Mouse (Mus musculus) embryonic facial prominence, embryonic 11.5 days (tissue): Measurements from ENCODE around the gene Tnfaip3. TPM values are rescaled to one million over a fixed set of nuclear protein-coding genes. Genes with fewer than 3 reads are reported as not detected.

Experiments
- ATAC-seq: fragments of 200-750 bp; cut with Nextera tagmentation; replicated peaks from 2 replicates; pipeline ENCODE4 v1.8.0; 2017; ENCODE audit warnings: low read depth; ENCODE audit not compliant: insufficient number of reproducible peaks, low FRiP score, low TSS enrichment
- DNase-seq: peaks from one replicate; pipeline ENCODE4 v3.0.0-alpha.2; 2015; ENCODE audit warnings: low spot score
- H3K27ac ChIP-seq: fragments of 300-500 bp; sonication (generic); replicated peaks from 2 replicates; pipeline ENCODE4 v1.5.1; 2014; ENCODE audit warnings: mild to moderate bottlenecking, low read depth, low read length, control low read depth
- H3K27me3 ChIP-seq: fragments of 300-500 bp; sonication (generic); 2 replicates; pipeline ENCODE4 v1.6.1; 2014; ENCODE audit warnings: mild to moderate bottlenecking, low read length, moderate library complexity, mixed read lengths; ENCODE audit not compliant: control insufficient read depth, insufficient read depth
- H3K36me3 ChIP-seq: fragments of 300-500 bp; sonication (generic); replicated peaks from 2 replicates; pipeline ENCODE4 v1.6.1; 2014; ENCODE audit warnings: low read depth, mild to moderate bottlenecking, low read length, moderate library complexity, mixed read lengths; ENCODE audit not compliant: control insufficient read depth, insufficient read depth
- H3K4me1 ChIP-seq: fragments of 300-500 bp; sonication (generic); 2 replicates; pipeline ENCODE4 v1.6.1; 2014; ENCODE audit warnings: low read length, mixed read lengths; ENCODE audit not compliant: control insufficient read depth, insufficient read depth
- H3K4me2 ChIP-seq: fragments of 300-500 bp; sonication (generic); 2 replicates; pipeline ENCODE4 v1.6.1; 2014; ENCODE audit warnings: low read depth, mild to moderate bottlenecking, control low read depth, low read length, moderate library complexity
- H3K4me3 ChIP-seq: fragments of 300-500 bp; sonication (generic); 2 replicates; pipeline ENCODE4 v1.5.1; 2014; ENCODE audit warnings: low read depth, low read length, control low read depth
- H3K9ac ChIP-seq: fragments of 300-500 bp; sonication (generic); replicated peaks from 2 replicates; pipeline ENCODE4 v1.6.1; 2014; ENCODE audit warnings: mild to moderate bottlenecking, control low read depth, low read length
- H3K9me3 ChIP-seq: fragments of 300-500 bp; sonication (generic); replicated peaks from 2 replicates; pipeline ENCODE4 v1.6.1; 2016; ENCODE audit warnings: mild to moderate bottlenecking, low read length, inconsistent platforms, mixed read lengths; ENCODE audit not compliant: control insufficient read depth
- WGBS: fragments of 180-500 bp; shearing (Covaris S2); extraction: QIAGEN DNeasy Blood & Tissue Kit; methylation state at CpG from one replicate; pipeline ENCODE4 v1.1.7; 2014; 5-methylcytosine and 5-hydroxymethylcytosine counted together
- polyA plus RNA-seq: library from polyadenylated mRNA; unstranded; fragments of >200 nt; fragmentation: Nextera tagmentation; extraction: Ambion mirVana; gene quantifications from 2 replicates; pipeline ENCODE4 v1.2.1, GENCODE M21; 2014

Gene Tnfaip3
- polyA plus RNA-seq, 1 experiment from 2014 or later, result 2.2 TPM

DNA sequence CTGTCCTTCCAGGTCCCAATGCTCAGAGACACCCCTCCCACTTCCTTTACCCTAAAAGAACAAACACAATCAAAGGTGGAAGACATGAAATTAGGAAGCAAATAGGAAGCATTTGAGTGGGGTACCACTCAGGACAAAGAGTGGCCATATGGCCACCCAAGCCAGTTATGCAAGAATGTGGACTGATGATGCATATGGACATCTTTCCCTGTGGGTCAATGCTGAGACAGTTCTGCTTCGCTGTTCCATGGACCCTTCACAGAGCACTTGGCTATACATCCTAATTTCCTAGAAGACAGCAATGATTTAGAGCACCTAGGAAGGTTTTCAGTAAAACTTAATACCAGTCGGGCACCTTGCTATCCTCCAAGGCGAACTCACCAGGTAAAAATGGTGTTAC is 2.8 kb downstream of the Tnfaip3 start:
- no peak overlapping the region for H3K9ac ChIP-seq
- H3K4me1 ChIP-seq, result no peaks in the 10 kb centered on the region
- H3K27ac ChIP-seq, result no peak overlapping the region
- no peaks in the 10 kb centered on the region for H3K27me3 ChIP-seq
- no peaks in the 10 kb centered on the region for H3K9me3 ChIP-seq
- ATAC-seq, result no peak
- WGBS, result 89% methylated on average over 3 of the region's 3 CpGs
- H3K4me2 ChIP-seq, result no peak overlapping the region
- no peaks in the 10 kb centered on the region; the same call in 1 of the 2 replicates for H3K36me3 ChIP-seq
- DNase-seq, result no peak
- H3K4me3 ChIP-seq, result no peak overlapping the region

DNA sequence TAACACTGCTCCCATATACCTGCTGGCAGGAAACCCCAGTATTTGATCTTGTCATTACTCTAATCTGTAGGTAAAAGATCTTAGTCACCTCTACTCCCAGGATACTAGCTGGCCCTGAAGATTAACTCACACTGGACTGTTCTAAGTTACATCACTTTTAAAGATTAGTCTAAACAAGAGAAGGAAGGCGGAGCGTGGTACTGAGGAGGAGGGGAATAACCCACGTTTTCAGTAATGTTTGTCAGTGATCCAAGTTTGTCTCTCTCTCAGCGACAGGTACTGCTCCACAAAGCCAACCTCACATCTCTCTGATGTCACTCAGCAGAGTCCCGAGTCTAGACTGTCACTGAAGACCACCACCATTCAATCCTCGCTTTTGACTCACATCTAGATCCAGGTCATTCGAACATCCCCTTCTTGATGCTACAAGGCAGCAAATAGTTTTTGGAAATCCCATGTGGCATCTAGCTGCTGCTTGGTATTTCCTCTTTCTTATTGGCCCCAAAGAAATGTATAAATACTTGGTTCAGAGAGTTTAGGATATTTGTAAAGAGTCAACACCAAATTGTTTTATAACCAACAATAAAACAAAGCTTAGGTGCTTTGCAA is 3.5 kb downstream of the Tnfaip3 start:
- Histone ChIP-seq H3K27me3 (no peaks in the 10 kb centered on the region), H3K4me2 (no peak overlapping the region), H3K9ac (no peak overlapping the region), H3K4me3 (no peak overlapping the region), H3K9me3 (no peaks in the 10 kb centered on the region), H3K27ac (no peak overlapping the region), H3K36me3 (no peaks in the 10 kb centered on the region; the same call in 1 of the 2 replicates), H3K4me1 (no peaks in the 10 kb centered on the region)
- DNase-seq (no peak), ATAC-seq (no peak)
- 80% methylated on average over 7 of the region's 7 CpGs for WGBS

DNA sequence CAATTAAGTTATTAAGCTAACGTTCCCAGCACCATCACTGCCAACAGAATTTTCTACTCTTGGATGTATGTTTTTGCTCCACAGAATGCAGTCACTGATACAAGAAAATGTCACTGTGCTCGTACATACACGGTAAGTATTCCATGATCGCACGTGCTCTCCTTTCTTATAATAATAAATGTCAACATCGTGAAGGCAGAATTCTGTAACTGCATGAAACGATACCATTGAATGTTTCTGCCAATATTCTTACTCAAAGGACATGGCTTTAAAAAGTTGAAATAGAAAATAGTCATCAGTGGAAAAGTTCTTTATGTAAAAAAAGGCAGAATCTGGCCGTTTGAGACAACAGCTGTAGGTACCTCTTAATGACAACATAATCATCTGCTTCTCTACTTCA is 5.0 kb downstream of the Tnfaip3 start:
- Histone ChIP-seq H3K36me3 (no peaks in the 10 kb centered on the region; the same call in 1 of the 2 replicates), H3K9me3 (no peaks in the 10 kb centered on the region), H3K27ac (no peak overlapping the region), H3K9ac (no peak overlapping the region), H3K4me1 (no peaks in the 10 kb centered on the region), H3K4me2 (no peak overlapping the region), H3K27me3 (no peaks in the 10 kb centered on the region), H3K4me3 (no peak overlapping the region)
- ATAC-seq (no peak), DNase-seq (no peak)
- 86% methylated on average over 8 of the region's 8 CpGs for WGBS

DNA sequence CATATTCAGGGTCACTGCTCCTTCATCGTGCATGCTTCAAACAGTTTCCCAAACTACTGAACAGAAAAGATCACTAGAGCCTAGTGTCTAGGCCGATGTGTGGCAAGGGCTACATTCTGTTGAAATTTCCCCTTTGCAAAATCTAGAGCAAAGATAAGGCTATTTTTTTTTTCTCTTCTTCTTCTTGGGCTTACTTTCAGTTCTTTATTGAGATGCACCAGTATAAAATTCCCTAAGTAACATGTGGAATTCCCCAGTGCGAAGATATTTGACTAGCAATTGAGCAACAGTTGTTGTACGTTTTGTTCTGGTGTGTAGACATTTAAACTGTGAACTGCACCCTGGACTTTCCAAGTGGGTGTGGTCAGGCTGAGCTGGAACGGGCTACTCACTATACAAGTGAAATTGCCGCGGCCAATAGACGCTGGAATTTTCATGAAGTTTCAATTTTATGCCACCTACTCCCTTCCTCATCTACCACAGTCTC is 6.2 kb downstream of the Tnfaip3 start:
- Histone ChIP-seq H3K27me3 (no peaks in the 10 kb centered on the region), H3K27ac (no peak overlapping the region), H3K4me1 (no peaks in the 10 kb centered on the region), H3K4me2 (no peak overlapping the region), H3K9ac (no peak overlapping the region), H3K9me3 (no peaks in the 10 kb centered on the region), H3K4me3 (no peak overlapping the region), H3K36me3 (no peaks in the 10 kb centered on the region; the same call in 1 of the 2 replicates)
- ATAC-seq (no peak), DNase-seq (no peak)
- 79% methylated on average over 8 of the region's 8 CpGs for WGBS

DNA sequence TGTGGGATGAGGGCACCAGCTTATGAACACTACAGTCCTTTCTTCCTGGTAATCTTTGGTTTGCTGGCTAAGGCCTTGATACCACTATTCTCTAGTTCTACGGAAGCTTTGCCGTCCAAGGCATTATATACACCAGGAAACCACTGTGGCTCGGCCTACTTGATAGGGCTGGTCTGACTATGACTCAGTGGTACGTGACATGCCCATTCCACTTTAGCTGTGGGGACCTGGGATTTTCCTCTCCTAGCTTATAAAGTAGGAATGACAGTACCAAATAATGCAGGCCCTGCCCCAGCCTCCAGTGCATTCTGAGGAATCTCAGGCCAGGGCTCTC is 6.9 kb downstream of the Tnfaip3 start:
- H3K4me1 ChIP-seq, result no peaks in the 10 kb centered on the region
- no peak for ATAC-seq
- no peak overlapping the region for H3K9ac ChIP-seq
- WGBS, result 96% methylated on average over 4 of the region's 4 CpGs
- DNase-seq, result no peak
- no peaks in the 10 kb centered on the region for H3K27me3 ChIP-seq
- no peak overlapping the region for H3K4me2 ChIP-seq
- no peaks in the 10 kb centered on the region; the same call in 1 of the 2 replicates for H3K36me3 ChIP-seq
- H3K9me3 ChIP-seq, result no peaks in the 10 kb centered on the region
- no peak overlapping the region for H3K4me3 ChIP-seq
- H3K27ac ChIP-seq, result no peak overlapping the region

DNA sequence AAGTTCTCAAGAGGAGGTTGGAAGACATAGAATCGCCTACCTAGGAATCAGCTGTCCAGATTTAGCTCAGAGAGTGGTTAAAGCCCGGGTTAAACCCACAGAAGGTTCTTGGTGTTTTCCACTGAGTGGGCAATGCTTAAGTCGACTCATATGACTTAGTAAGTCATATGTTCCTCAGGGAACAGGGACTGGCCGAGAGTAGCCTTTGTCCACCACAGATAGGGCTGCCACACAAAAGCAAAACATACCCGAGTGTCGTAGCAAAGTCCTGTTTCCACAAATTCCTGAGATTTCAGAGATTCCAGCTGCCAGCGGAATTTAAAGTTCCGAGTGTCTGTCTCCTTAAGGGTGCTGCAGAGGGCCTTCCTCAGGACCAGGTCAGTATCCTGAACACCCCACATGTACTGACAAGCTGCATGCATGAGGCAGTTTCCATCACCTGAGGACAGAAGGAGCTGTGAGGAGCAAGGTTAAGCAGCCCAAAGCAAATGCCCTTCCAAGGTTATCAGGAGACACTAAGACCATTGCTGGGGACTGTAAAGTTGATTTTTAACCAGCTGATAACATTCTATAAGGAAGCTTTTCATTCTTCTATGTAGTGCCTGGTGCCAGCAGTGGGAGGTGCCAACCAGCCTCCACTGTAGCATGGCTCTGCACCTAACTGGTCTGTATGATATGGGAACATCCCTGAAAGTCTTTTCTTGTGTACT is 7.4 kb downstream of the Tnfaip3 start:
- no peaks in the 10 kb centered on the region for H3K27me3 ChIP-seq
- no peak for ATAC-seq

DNA sequence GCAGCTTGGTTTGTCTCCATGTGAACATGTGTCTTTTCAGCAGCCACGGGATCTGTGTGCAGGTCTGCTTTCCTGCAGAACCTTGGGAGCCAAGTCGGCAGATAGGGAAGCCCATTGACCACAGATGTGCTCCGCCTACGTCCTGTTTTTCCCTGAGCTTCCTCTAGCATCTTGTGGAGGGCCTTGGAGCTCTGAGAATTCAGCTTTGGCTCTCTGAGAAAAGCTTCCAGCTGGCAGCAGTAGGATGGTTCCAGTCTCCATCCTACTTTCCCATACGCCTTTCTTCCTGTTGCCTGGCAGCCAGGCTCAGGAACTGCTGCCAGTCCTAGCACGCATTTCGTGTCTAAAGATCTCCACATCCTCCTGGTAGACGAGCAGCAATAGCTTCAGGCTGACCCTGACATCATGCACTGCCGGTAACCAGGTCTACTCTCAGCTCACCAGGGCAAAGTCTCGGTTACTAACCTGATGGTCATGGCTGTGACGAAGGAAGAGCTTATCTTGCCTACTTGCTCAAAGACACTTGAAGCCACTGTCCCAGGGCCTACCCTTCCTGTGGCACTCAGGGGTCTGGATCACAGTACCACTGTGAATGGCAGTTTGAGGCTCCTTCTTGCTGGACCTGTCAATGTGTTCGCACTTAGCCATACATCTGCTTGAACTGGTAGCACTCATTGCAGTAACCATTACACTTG is 13.2 kb downstream of the Tnfaip3 start:
- Histone ChIP-seq H3K9me3 (no peaks in the 10 kb centered on the region), H3K4me1 (no peaks in the 10 kb centered on the region), H3K4me2 (no peak overlapping the region), H3K27ac (no peak overlapping the region), H3K36me3 (no peaks in the 10 kb centered on the region; the same call in 1 of the 2 replicates), H3K9ac (no peak overlapping the region), H3K27me3 (no peaks in the 10 kb centered on the region), H3K4me3 (no peak overlapping the region)
- ATAC-seq (no peak), DNase-seq (no peak)
- 88% methylated on average over 12 of the region's 12 CpGs for WGBS

More for the DNA sequence above, 7.4 kb downstream of the Tnfaip3 start:
- Histone ChIP-seq H3K4me2 (no peak overlapping the region), H3K36me3 (no peaks in the 10 kb centered on the region; the same call in 1 of the 2 replicates), H3K27ac (no peak overlapping the region), H3K9me3 (no peaks in the 10 kb centered on the region), H3K9ac (no peak overlapping the region), H3K4me1 (no peaks in the 10 kb centered on the region), H3K4me3 (no peak overlapping the region)
- no peak for DNase-seq
- WGBS, result 69% methylated on average over 8 of the region's 8 CpGs

DNA sequence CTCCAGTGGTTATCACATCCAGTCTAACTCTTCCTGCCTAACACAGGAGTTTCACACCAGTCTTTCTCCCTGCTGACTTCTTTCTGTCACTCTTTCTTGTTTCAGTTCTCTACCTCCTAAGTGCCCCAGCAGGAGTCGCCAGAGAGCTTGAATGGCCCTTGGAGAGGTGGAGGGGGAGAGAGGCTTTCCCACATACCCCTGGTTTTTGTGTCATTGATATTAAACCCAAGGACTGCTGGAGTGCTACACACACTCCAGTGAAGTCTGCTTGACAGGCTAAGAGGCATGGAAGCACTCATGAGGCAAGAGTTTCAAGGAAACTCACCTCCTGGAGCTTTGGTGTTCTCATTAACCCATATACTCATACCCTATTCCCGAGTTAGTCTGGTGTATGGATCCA is 16.0 kb downstream of the Tnfaip3 start:
- H3K27ac ChIP-seq, result no peak overlapping the region
- 91% methylated on average over 2 of the region's 2 CpGs for WGBS
- no peak overlapping the region for H3K4me3 ChIP-seq
- no peak overlapping the region for H3K4me2 ChIP-seq
- no peak overlapping the region for H3K9ac ChIP-seq
- H3K27me3 ChIP-seq, result no peaks in the 10 kb centered on the region
- ATAC-seq, result no peak
- H3K36me3 ChIP-seq, result no peaks in the 10 kb centered on the region; the same call in 1 of the 2 replicates
- H3K4me1 ChIP-seq, result no peaks in the 10 kb centered on the region
- H3K9me3 ChIP-seq, result no peaks in the 10 kb centered on the region
- DNase-seq, result peak; percentile 19
